Mouse (Mus musculus): ENCODE data around the gene Zbtb17. TPM values are rescaled to one million over a fixed set of nuclear protein-coding genes. Genes with fewer than 3 reads are reported as not detected.

The Zbtb17 gene
- polyA plus RNA-seq, 2 experiments from 2014 or later: 14.2 to 21.5 TPM

DNA sequence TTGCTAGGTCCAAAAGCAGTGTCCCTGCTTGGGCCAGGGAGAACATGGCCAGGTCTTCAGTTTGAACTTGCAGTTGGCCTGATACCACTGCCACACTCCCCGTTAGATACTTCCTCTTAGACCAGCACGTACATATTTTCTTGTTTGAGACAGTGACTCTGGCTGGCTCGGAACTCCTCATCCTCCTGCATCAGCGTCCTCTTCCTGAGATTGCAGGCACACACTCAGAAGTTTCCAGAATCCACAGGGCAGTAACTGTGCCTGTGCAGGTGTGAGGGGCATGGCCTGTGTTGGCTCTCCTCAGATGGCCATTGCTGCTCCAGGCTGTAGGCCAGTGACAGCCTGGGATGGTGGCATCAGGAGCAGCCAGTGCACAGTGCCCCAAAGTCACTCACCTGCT lies 16.0 kb downstream of the Zbtb17 start:
- ATAC-seq: no peak

DNA sequence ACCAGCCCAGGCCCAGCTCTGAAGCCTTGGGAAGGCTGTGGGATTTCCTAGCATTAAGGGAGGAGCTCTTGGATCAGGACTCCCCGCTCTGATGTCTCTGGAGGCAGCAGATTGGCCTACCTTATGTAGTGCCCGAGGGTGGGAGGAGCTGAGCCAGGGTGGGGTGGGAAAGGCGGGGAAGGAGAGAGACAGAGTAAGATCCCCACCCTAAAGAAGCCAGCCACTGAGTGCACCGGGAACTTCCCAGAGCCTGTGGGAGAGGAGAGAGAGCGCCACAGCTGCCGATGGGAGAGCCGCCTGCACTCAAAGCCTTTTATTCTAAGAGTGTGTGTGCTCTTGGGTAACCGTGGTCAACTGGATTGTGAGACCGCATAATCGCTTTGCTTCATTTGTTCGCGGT lies 16.6 kb downstream of the Zbtb17 start:
- no peak for ATAC-seq

DNA sequence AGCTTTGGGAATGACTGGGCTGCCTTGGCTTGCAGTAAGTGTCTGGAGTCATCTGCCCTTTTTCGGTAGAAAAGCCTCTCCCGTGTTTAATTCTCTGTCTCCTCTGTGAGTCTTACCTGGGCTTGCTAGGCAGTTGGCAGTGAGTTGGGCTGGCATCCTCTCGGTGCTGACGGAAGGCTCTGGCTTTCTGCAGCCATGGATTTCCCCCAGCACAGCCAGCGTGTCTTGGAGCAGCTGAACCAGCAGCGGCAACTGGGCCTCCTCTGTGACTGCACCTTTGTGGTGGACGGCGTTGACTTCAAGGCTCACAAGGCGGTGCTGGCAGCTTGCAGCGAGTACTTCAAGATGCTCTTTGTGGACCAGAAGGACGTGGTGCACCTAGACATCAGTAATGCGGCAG lies 17.1 kb downstream of the Zbtb17 start:
- no peak for ATAC-seq

DNA sequence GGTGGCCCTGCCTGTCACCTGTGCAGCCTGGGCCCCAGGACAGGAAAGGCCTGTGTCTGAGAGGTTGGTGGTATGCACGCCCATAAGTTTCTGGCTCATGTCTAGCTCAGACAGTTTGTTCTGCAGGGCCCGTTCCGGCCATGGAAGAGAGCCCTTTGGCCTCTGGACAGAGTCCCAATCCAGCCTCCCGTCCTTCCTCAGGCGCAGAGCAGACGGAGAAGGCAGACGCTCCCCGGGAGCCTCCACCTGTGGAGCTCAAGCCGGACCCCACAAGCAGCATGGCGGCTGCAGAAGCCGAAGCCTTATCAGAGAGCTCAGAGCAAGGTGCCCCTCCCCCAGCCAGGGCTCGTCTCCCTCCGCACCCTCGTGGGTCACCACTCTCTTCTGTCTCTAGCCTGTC lies 19.0 kb downstream of the Zbtb17 start:
- ATAC-seq: no peak

DNA sequence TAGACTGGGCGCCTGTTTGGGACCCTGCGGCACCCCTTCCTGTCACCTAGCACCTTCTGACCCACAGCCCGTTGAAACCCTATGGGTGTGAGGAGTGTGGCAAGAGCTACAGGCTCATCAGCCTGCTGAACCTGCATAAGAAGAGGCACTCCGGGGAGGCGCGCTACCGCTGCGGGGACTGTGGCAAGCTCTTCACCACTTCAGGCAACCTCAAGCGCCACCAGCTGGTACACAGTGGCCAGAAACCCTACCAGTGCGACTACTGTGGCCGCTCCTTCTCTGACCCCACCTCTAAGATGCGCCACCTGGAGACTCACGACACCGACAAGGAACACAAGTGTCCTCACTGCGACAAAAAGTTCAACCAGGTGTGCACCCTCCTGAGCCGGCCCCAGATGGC lies 20.3 kb downstream of the Zbtb17 start:
- no peak for ATAC-seq

DNA sequence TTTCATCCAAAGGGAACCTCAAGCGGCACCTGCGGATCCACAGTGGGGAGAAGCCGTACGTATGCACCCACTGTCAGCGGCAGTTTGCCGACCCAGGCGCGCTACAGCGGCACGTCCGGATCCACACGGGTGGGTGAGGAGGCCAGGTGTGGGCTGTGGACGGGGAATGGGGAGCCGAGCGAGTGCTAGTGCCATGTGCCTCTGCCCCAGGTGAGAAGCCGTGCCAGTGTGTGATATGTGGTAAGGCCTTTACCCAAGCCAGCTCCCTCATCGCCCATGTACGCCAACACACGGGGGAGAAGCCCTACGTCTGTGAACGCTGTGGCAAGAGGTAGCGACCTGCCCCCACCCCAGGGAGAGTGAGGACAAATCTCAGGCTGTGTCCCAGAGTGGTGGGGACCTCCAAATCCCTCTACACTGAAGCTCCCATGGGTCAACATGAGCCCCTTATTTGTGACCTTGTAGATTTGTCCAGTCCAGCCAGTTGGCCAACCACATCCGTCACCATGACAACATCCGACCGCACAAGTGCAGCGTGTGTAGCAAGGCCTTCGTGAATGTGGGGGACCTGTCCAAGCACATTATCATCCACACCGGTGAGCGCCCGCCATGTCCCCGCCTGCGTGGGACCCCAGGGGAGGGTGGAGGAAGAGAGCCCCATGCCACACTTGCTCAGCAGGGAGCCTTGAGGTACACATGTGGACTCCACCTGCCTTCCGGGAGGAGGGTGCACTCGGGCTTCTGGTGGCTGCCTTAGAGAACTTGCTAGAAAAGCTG lies 21.2 kb downstream of the Zbtb17 start:
- no peak for ATAC-seq

DNA sequence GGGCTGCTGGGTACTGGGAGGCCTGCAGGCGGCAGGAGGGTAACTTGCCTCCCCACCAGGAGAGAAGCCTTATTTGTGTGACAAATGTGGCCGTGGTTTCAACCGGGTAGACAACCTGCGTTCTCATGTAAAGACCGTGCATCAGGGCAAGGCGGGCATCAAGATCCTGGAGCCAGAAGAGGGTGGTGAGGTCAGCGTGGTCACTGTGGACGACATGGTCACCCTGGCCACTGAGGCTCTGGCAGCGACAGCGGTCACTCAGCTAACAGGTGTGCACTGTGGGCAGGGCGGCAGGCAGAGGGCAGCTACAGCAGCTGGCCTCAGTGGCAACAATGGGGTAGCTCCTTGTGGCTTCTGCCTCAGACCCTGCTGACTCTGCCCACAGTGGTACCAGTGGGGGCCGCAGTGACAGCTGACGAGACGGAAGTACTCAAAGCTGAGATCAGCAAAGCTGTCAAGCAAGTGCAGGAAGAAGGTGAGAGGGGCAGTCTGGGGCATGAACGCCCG lies 21.9 kb downstream of the Zbtb17 start:
- ATAC-seq: no peak

DNA sequence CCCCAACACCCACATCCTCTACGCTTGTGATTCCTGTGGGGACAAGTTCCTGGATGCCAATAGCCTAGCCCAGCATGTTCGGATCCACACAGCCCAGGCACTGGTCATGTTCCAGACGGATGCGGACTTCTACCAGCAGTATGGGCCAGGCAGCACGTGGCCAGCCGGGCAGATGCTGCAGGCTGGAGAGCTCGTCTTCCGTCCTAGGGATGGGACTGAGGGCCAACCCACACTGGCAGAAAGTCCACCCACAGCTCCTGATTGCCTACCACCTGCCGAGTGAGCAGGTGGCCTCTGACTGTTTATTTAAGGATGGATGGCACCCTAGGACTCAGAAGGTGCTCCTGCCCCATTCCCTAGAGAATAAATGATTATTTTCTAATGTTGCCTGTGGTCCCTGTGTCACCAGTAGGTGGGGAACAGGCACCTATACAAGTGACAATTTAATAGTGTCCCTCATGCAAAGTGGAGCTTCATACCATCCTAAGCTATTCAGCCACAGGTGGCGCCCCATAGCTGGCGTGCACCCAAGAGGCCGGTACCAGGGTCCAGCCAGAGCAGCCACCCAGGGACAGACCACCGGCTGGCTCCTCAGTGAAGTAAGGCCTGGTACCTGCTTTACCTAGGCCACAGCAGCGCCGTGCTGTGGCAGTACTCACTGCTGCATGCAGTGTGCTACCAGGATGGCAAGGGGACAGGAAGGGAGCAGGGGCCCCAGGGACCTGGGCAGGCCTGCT lies 22.6 kb downstream of the Zbtb17 start:
- ATAC-seq: no peak

DNA sequence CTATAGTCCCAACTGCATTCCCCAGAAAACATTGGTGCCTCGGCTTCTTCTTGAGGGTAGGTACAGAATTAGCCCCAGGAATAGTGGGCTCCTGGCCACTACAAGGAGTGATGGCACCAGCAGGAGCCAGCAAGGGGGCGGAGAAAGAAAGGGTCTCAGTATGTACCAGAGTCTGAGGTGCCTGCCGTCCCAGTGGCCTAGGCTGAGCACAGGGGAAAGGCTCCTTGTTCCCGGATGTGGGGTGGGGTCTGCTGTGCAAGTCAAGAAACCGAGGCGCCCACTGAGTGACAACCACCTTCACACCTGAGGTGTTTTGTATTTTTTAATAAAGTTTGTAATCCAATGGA lies 23.1 kb downstream of the Zbtb17 start:
- no peak for ATAC-seq

DNA sequence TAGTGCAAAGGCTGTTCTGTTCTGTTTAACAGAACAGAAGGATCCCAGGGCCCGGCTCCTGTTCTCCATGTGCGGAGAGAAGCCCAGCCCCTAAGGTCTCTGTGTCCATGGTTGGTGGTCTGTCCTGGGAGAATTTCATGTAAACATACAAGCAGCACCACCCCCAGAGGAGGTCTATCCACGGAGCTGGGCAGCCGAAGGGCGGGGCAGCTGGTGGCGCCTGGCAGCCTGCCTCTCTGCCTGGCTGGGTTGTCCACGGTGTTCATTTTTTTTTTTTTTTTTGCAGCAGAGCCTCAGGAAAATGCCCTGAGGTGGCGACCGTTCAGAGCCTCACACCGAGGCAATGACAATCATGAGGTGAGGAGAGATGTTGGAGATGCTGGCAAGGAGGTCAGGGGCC lies 24.1 kb downstream of the Zbtb17 start:
- ATAC-seq: no peak

DNA sequence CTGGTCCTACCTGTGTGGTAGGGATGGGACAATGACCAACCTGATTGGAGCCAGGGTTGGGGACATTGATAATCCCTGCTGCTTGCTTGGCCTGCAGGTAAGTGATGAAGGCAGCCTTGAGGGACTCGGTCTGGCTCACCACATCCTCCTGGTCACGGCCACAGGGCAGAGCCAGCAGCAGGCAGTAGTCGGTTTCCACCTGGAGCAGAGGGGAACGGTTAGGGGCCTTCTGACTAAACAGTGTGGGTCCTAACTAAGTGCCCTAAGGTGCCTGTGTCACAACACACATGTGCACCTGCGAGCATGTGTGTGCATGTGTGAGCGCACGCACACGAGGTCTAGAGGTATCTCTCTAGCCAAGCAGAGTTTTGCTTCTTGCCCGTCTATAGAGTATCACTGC lies 24.9 kb downstream of the Zbtb17 start:
- no peak for ATAC-seq

DNA sequence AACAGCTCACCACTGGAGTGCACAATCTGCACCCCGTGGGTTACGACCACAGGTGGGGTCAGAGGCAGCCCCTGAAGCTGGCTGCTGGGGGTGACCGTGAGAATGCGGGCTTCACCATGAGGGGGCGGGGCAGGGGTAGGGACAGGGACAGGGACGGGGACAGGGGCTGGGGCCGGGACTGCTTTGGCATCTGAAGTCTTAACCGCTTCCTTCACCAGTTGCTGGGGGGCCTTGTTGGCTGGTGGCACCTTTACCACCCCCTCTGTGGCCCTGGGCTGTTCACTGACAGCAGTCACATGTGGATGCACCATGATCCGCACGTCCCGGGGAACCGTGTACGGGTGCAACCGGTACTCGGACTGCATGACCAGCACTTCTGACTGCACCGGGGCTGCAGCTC lies 27.0 kb downstream of the Zbtb17 start:
- no peak for ATAC-seq

DNA sequence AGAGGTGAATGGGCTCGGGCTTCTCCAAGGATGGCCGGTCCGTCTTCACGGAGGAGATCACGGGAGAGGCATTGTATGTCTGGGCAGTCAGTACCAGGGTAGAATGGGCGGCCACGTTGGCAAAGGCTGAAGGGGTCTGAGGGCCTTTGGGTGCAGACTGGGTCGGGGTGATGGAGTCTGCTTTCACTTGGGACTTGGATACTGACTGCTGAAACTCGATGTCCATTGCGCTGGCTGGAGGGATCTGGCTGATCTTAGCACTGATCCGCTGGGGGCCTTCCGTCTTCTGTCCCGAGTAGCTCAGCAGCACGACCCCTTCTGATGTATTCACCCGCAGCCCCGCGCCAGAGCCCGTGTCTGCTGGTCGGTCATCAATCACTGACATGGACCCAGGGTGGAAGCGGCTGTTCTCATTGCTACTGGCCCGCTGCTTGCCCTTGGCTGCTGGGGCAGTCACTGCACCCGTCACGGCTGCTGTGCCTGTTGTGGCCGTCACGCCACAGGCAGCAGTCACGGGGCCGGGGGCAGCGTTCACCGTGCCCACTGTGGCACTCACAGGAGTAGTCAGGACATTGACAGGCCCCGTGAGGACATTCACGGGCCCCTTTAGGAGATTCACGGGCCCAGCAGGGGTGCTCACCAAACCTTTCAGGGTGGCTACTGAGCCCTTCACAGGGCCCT lies 28.3 kb downstream of the Zbtb17 start:
- no peak for ATAC-seq

DNA sequence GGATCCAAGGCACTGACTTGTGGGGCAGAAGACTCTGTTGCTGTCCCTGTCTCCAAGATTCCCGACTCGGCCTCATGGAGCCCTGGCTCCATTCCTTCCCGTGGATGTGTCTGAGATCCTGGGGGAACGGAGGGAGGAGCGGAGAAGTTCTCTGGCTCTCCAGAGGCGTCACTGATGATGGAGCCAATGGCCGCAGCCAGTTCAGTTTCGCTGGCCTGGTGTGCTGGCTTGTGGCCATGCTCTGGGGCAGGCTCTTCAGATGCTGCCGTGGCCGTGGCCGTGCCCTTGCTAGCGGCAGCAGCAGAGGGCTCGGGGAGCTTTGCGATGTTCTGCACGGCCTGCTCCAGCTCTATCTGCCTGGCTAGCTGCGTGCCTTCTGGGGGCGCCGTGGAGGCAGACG lies 30.0 kb downstream of the Zbtb17 start:
- no peak for ATAC-seq

DNA sequence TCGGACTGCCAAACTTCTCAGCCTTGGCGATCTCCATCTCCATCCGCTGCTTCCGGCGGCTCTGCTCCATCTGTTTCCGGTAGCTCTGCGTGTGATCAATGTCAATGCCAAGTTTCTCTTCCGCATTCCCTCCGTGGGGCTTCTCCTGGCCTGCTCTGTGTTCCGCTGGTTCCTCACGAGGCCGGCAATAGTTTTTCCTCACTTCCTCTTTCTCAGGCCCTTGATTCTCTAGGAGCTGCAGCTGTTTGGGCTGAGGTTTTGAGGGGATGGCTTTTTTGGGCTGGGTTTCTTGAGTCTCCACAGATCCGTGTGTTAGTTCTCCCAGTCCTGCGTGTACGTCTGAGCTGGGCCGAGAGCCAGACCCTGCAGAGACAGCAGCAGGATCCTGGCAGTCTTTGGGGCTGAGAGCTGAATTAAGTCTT lies 33.2 kb downstream of the Zbtb17 start:
- no peak for ATAC-seq

DNA sequence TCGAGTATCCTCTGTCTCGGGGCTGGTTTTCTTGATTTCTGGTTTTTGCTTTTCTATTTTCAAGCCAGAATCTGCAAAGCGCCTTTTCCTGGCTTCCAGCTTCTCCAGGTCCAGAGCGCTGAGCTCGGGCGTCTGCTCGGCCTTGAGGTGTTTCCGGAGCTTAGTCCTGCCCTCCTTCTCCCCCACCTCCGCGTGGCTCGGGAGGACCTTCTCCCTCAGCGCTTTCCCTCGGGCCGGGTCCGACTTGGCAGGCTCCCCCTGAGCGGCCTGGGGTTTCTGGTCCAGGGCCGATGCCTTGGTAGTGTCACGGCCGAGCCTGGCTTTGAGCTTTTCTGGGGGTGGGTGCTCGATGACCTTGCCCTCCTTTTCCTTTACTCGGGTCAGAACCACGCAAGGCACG lies 33.8 kb downstream of the Zbtb17 start:
- ATAC-seq: no peak

DNA sequence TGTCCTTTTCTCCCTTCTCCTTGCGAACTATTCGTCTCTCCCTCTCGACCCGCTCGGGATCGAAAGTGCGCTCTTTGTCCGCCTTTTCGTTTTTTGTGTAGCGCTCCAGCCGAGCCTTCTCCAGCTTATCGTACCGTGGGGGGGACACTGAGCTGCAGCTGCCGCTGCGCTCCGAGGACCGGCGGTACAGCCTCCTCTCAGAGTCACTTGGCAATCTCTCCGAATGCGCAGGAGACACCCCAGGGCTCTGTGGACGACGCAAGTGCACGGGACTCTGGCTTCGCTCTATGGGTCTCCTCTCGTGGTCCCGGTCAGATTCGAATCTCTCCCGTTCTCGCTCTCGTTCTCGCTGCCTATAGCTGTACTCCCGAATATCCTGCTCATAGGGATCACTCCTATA lies 34.3 kb downstream of the Zbtb17 start:
- no peak for ATAC-seq

DNA sequence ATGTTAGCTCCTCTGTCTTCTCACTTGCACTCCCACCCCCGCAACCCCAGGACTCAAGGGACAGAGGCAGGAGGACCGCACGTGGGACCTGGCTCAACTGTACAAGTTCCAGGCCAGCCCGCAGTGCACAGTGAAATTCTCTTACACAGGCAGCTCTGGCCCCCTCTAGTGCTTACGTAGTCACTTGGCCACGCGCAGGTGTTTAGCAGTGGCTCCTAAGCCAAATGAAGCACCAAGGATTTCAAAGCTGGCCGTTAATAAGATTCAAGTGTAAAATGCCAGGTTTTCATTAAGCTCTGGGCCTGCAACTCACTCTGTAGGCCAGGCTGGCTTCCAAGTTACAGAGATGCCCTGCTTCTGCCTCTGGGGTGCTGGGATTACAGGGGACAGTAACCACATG lies 35.0 kb downstream of the Zbtb17 start:
- no peak for ATAC-seq

DNA sequence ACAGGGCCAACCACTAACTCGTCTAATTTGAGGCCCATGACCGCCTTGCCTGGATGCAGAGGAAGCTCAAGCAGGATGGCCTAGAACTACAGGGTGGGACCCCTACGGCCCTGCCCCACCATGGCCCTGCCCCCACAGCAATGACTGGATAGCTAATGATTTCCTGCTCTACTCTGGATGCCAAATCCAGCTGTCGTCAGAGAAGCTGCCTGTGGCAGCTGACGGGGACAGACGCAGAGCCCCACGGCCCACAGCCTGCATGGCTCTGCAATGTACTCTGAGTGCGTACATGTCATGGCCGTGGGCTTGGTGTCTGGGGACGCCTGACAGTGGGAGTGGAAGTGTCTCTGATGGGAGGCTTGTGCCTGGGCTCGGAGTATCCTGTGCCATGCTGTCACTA lies 39.6 kb downstream of the Zbtb17 start:
- ATAC-seq: no peak

DNA sequence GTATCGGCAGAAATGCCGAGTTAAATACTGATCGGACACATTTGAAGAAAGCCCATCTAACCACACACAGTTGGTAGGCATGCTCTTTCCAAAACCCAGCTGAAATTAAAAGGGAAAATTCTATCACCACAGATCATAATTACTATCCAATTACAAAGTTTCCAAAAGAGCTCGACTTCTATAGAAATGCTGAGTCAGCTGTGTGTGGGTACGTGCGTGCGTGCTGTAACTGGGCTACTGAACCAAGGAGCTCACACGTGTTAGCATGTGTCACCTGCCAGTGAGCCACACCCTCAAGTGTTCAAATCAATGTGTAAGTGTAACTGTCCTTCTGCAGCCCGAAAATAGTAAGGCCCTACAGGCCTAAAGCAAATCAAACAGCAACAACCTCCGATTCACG lies 43.1 kb downstream of the Zbtb17 start:
- ATAC-seq: no peak

DNA sequence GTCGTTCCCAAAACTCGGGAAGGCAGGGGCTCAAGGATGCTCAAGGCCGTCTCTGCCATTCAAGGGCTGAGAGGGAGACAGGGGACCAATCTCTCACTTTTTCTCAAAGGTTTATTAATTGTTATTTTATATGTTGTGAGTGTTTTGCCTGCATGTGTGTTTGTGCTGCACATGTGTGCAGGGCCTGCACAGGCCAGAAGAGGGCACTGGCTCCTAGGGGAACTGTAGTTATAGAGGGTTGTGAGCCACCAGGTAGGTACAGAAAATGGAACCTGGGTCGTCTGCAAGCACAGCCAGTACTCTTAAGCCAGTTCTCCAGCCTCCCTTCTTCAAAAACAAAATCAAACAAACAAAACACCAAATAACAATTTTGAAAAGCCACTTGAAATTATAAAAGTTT lies 44.2 kb downstream of the Zbtb17 start:
- no peak for ATAC-seq

DNA sequence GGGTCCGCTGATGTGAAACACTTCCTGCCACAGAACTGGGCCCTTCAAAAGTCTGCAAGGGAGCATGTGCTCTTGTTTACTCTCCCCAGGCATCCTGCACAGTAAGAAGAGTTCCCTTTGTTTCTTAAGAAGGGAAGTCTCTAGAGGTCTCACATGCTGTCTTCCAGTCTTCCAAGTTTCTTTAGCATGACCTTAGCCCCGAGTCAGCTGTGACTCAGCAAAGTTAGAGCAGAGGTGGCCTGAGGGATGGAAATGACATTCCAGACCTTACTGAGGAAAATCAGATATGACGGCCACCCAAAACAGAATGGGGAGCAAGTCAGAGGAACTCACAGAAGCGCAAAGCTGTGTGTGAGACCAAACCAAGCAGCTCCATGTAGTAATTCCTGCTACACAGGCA lies 56.2 kb downstream of the Zbtb17 start:
- no peak for ATAC-seq

DNA sequence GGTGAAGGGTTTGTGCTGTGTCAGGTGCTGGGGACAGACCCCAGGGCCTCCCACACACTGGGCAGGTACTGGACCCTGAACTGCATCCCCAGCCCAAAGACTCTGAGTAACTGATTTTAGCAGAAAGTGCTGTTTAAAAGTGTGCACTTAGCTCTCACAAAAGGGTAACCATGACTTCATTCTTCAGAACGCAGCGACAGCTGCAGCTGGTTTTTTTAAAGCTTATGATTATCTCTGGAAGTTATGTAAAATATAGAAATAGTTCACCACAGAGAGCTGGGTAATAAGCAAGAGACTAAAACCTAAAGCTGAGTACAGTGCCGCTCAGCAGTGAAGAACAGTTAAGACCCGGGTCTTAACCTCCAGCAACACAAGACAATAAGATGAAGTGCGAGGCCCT lies 56.6 kb downstream of the Zbtb17 start:
- ATAC-seq: no peak

DNA sequence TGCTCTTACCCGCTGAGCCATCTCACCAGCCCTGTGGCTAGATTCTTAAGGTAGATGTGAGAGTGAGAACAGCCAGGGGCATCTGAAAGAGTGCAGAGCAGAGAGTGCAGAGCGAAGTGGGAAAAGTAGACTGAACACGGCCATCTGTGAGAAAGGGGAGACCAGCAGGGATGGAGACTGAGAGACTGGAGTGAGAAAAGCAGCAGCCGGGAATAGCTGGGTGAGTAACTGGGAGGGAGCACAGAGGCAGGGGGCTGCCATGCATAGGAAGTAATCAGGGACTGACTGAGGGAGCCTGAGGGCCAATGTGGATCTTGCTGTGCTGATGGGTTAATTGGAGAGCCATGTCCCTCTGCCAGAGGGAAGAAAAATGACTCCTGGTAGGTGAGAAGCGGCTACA lies 58.3 kb downstream of the Zbtb17 start:
- no peak for ATAC-seq

All from CD4-positive, CD25-positive, alpha-beta regulatory T cell, adult 4 months (primary cell).